Mouse (Mus musculus) left cerebral cortex, postnatal 14 days (tissue): ENCODE measurements at regions not wholly inside any gene's neighbourhood (a gene's known extent, or its start where the extent isn't known, plus 50 kb on each side); places are given as distances from the start of the nearest gene placed in this dataset.
A peak's percentile ranks its signal among the peaks of the same experiment; 100 is the strongest.

ENCODE experiments used
- DNase-seq, 2 experiments: peaks; one replicate each; pipeline ENCODE4 v3.0.0; 2021 to 2022; ENCODE audit warnings: low spot score in 2 of 2, mixed read lengths in 1 of 2
- intact Hi-C: fragments of 180-260 bp; cut with DNase I; formaldehyde crosslinking; loops from one replicate; pipeline ENCODE4 v1.15.1; 2025

- intact Hi-C loops: no loop called here
These were observed 289.5 kb upstream of the Slit2 start for GRCm38 (mm10) chr5:47693478-47693877.

GRCm38 (mm10) chr5:47693921-47694320 is 289.0 kb upstream of the Slit2 start:
- intact Hi-C loops: no loop called here
- DNase-seq: no peak

More at GRCm38 (mm10) chr5:47693478-47693877, 289.5 kb upstream of the Slit2 start:
- no peak for DNase-seq

GRCm38 (mm10) chr5:47694630-47695029 is 288.3 kb upstream of the Slit2 start:
- intact Hi-C loops: no loop called here
- DNase-seq: no peak

GRCm38 (mm10) chr5:47711553-47711952 is 271.4 kb upstream of the Slit2 start:
- no peak for DNase-seq

GRCm38 (mm10) chr5:47714333-47714732 is 268.6 kb upstream of the Slit2 start:
- intact Hi-C loops: no loop called here
- DNase-seq: no peak

More at GRCm38 (mm10) chr5:47711553-47711952, 271.4 kb upstream of the Slit2 start:
- intact Hi-C loops: no loop called here

- no peak for DNase-seq
- intact Hi-C loops: no loop called here
These were observed 258.0 kb upstream of the Slit2 start for GRCm38 (mm10) chr5:47724911-47725310.

GRCm38 (mm10) chr5:47742727-47743126 is 240.2 kb upstream of the Slit2 start:
- DNase-seq: no peak
- intact Hi-C loops: no loop called here

GRCm38 (mm10) chr5:47745177-47745576 is 237.8 kb upstream of the Slit2 start:
- no peak for DNase-seq
- intact Hi-C loops: no loop called here

GRCm38 (mm10) chr5:47751907-47752306 is 231.0 kb upstream of the Slit2 start:
- intact Hi-C loops: no loop called here
- no peak for DNase-seq

GRCm38 (mm10) chr5:47772642-47773353 is 210.1 kb upstream of the Slit2 start:
- no peak for DNase-seq
- intact Hi-C loops: no loop called here

GRCm38 (mm10) chr5:47773354-47773743 is 209.6 kb upstream of the Slit2 start:
- DNase-seq: no peak
- intact Hi-C loops: no loop called here

- DNase-seq: no peak
- intact Hi-C loops: no loop called here
These were observed 202.1 kb upstream of the Slit2 start for GRCm38 (mm10) chr5:47780861-47781260.

- intact Hi-C loops: no loop called here
These were observed 201.3 kb upstream of the Slit2 start for GRCm38 (mm10) chr5:47781608-47782007.

GRCm38 (mm10) chr5:47794639-47795272 is 188.2 kb upstream of the Slit2 start:
- no peak for DNase-seq

More at GRCm38 (mm10) chr5:47781608-47782007, 201.3 kb upstream of the Slit2 start:
- DNase-seq: no peak

GRCm38 (mm10) chr5:47795273-47795672 is 187.7 kb upstream of the Slit2 start:
- intact Hi-C loops: no loop called here
- no peak for DNase-seq

More at GRCm38 (mm10) chr5:47794639-47795272, 188.2 kb upstream of the Slit2 start:
- intact Hi-C loops: no loop called here

GRCm38 (mm10) chr5:47820936-47821335 is 162.0 kb upstream of the Slit2 start:
- no peak for DNase-seq
- intact Hi-C loops: no loop called here

GRCm38 (mm10) chr5:47837998-47838397 is 144.9 kb upstream of the Slit2 start:
- DNase-seq: no peak

GRCm38 (mm10) chr5:47869701-47870100 is 113.2 kb upstream of the Slit2 start:
- DNase-seq: peak in 1 of 2 experiments; percentile 0

More at GRCm38 (mm10) chr5:47837998-47838397, 144.9 kb upstream of the Slit2 start:
- intact Hi-C loops: no loop called here

More at GRCm38 (mm10) chr5:47869701-47870100, 113.2 kb upstream of the Slit2 start:
- intact Hi-C loops: no loop called here
